Mouse (Mus musculus) urinary bladder, adult 18-20 months (tissue): ENCODE results near the gene Zfp1.
A peak's percentile ranks its signal among the peaks of the same experiment; 100 is the strongest.

Experiments
- DNase-seq, 2 experiments: peaks; one replicate each; pipeline ENCODE4 v3.0.0; 2022; ENCODE audit warnings: low spot score in 2 of 2, mixed read lengths in 2 of 2

Gene Zfp1

GRCm38 (mm10) chr8:111676237-111676636 lies 33.0 kb downstream of the Zfp1 start:
- DNase-seq = no peak

- DNase-seq = peak in 1 of 2 experiments; percentile 25
Measured at GRCm38 (mm10) chr8:111678111-111678510, 34.9 kb downstream of the Zfp1 start.

GRCm38 (mm10) chr8:111678848-111679247 lies 35.6 kb downstream of the Zfp1 start:
- no peak for DNase-seq

GRCm38 (mm10) chr8:111680423-111681028 lies 37.3 kb downstream of the Zfp1 start:
- no peak for DNase-seq

GRCm38 (mm10) chr8:111681153-111681552 lies 38.0 kb downstream of the Zfp1 start:
- DNase-seq = no peak

- no peak for DNase-seq
Measured at GRCm38 (mm10) chr8:111682521-111682920, 39.3 kb downstream of the Zfp1 start.

GRCm38 (mm10) chr8:111686881-111687280 lies 43.7 kb downstream of the Zfp1 start:
- no peak for DNase-seq

- DNase-seq = no peak
Measured at GRCm38 (mm10) chr8:111690960-111691445, 47.8 kb downstream of the Zfp1 start, which contains the start of gene Ctrb1. Gene Ctrb1 (minus strand): TSS chr8:111691010.

- DNase-seq = no peak
Measured at GRCm38 (mm10) chr8:111693261-111693741, 50.1 kb downstream of the Zfp1 start.

- no peak for DNase-seq
Measured at GRCm38 (mm10) chr8:111695441-111695840, 52.2 kb downstream of the Zfp1 start.

- DNase-seq = no peak
Measured at GRCm38 (mm10) chr8:111697655-111698054, 54.5 kb downstream of the Zfp1 start.

GRCm38 (mm10) chr8:111699035-111699434 lies 55.8 kb downstream of the Zfp1 start:
- DNase-seq = no peak

GRCm38 (mm10) chr8:111700201-111700600 lies 57.0 kb downstream of the Zfp1 start:
- no peak for DNase-seq

- DNase-seq = no peak
Measured at GRCm38 (mm10) chr8:111700740-111701139, 57.5 kb downstream of the Zfp1 start.

GRCm38 (mm10) chr8:111701380-111701779 lies 58.2 kb downstream of the Zfp1 start:
- DNase-seq = no peak

- no peak for DNase-seq
Measured at GRCm38 (mm10) chr8:111704585-111704984, 61.4 kb downstream of the Zfp1 start.

GRCm38 (mm10) chr8:111705222-111705621 lies 62.0 kb downstream of the Zfp1 start:
- peak in 1 of 2 experiments; percentile 23 for DNase-seq

- DNase-seq = no peak
Measured at GRCm38 (mm10) chr8:111705699-111706098, 62.5 kb downstream of the Zfp1 start.

- DNase-seq = no peak
Measured at GRCm38 (mm10) chr8:111708265-111708664, 65.1 kb downstream of the Zfp1 start.

- DNase-seq = no peak
Measured at GRCm38 (mm10) chr8:111709223-111709622, 66.0 kb downstream of the Zfp1 start.

GRCm38 (mm10) chr8:111710777-111711485 lies 67.7 kb downstream of the Zfp1 start:
- no peak for DNase-seq

- DNase-seq = no peak
Measured at GRCm38 (mm10) chr8:111712135-111712534, 68.9 kb downstream of the Zfp1 start.

- DNase-seq = no peak
Measured at GRCm38 (mm10) chr8:111712588-111712987, 69.4 kb downstream of the Zfp1 start.
